Mouse (Mus musculus) 3T3-L1 (cell line): ENCODE measurements at regions not wholly inside any gene's neighbourhood (a gene's known extent, or its start where the extent isn't known, plus 50 kb on each side); places are given as distances from the start of the nearest gene placed in this dataset.
A peak's percentile ranks its signal among the peaks of the same experiment; 100 is the strongest.

Experiments
- DNase-seq: peaks from one replicate; pipeline ENCODE4 v3.0.0-alpha.2; 2015; ENCODE audit warnings: low read depth, low spot score

DNA sequence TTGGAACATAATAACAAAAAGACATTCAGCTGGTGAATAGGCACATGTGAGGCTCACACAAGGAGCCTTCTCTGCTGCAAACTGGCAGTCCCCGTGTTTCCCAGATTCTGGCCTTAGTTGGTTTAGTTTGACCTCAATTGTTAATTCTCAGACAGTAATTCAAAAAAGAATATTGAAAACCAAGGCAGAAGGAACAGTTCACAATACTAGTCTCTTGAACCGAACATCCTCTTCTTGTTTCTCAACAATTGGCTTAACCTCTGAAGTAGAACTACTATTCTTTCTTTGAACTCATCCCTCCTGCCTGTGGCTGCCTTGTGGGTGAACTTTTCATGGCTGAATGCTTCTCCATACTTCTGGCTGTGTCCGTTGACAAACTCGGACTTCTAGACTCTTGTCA lies 110.4 kb upstream of the Neil3 start:
- no peak for DNase-seq

DNA sequence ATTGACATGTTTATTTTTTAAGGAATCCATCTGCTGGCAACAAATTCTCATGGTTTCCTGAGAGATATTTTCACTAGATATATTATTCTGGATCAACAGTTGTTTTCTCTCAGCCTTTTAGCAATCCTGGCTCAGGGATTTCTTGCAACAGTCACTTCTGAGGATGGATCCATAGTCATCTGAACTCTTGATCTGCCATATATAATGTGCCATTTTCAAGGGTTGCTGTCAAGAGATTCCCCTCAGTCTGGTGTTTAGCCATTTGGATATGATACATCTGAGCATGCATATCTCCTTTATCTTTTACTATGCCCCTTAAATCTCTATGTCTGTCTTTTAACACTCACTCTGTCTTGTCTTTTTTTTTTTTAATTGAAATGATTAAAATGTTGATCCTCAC lies 130.3 kb upstream of the Neil3 start:
- no peak for DNase-seq

DNA sequence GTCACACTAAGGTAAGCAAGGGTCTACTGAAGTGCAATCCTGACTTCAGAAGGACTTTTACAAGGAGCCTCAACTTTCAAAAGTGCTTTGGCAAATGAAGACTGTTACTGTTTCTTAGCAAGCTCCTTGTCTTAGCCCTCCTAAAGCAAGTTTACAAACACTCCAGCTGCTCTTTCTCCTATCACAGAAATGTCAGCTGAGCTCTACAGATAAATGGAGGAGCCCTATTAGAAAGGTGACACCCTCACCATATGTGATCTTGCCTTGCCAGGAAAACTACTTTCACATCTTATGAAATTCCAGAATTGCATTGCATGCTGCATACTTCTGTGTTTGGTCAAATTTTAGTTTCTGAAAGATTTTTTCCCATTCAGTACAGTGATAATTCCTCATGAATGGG lies 136.6 kb upstream of the Neil3 start:
- DNase-seq, result no peak

DNA sequence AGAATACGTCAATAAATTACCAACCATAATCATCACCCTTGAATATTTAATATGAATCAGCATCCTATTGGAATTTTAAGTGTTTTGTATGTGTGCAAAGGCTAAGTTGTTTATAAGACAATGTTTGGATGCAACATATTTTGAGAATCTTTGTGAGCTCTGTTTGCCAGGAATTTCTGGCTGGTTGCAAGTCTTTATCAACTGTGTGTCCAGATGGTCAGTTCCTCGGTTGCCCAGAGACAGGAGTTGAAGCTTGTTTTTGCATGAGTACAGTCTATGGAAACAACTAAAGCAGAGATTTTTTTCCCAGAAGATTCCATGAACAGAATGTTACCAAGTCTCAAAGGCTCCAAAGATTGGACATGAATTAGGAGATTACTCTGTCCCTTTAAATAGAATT lies 142.0 kb upstream of the Neil3 start:
- no peak for DNase-seq

DNA sequence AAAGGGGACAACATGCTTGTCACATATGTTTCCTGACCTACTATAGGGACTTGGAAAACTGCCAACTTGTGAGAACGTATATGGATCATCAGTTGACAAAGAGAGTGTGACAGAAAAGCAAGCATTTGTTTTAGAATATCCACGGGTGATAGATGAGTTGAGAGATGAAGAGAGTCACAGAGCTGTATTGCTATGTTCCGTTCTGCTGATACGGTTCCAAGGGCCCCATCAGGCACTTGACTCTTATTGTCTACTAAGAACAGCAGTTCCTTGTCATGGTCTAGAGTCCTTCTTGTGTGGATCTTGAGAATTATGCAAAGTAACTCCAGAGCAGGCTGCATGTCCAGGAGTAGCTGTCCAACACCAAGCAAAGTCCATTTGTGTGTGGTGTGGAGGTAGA lies 143.0 kb upstream of the Neil3 start:
- DNase-seq, result no peak

DNA sequence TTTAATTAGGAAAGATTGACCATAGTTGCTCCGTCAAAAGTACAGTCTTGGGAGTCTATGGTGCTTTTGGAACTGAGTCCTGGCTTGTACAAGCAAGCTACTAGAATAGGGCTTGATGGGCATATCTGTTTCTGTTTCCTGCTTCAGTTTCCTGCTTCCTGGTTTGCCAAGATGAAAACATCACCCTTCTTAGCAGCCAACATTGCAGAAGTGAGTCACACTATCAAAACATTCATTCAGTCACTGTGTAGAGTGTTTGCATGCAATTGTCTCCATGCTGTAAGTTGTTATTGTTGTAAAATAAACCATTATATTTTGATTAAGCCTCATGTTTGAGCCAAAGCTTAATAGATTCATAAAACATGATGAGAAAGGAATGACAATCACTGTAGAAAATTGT lies 149.3 kb upstream of the Neil3 start:
- peak; percentile 10 for DNase-seq

DNA sequence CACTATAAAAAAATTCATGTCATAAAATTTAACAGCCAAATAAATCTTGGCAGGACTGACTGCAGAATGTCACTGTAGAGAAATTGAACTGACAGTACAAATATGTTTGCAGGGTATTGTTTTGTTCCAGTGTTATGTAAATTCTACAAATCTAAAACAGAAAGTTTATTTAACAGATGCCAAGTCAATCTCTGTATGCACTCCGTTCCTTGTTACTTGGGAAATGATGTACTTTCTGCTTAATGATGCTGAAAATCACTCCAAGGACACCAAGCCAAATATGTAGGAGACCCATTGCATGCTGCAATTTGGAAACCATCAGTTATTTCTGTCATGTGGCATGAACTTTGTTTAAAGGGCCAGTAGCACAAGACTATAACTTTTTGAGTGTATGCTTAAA lies 182.3 kb upstream of the Neil3 start:
- DNase-seq, result no peak

DNA sequence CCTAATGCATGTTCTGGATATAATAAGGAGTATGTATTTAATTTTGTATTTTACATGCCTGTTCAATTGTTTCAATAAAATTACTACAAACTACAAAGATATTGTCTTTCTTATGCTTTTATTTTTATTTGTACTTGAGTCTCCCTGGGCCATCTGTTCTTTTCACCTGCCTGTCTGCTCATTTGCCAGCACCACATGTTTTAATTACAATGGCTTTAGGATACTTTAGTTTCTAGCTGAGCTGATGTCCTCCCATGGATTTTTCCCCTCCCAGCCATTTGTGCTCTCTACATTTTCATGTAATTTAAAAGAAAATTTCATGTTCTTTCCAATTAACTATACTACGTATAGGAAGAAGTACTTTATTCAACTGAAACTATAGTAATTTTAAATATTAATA lies 188.5 kb upstream of the Neil3 start:
- DNase-seq, result no peak

DNA sequence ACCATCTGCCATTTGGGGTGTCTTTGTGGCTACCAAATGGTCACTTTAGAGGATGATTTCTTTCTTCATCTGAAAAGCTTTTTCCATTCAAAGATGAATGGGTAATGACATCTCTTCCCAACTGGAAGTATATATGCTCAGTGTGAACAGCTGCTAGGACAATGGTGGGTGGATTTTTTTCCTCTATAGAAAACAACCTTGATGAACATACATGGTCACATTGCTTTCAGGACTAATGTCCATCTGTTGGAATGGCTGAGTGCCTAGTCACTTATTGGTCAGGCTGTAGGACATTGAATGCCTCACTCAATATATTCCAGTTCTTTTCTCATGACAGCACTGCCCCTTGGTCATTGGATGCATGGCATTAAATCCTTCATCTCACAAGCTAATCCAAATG lies 209.0 kb upstream of the Neil3 start:
- DNase-seq, result no peak

DNA sequence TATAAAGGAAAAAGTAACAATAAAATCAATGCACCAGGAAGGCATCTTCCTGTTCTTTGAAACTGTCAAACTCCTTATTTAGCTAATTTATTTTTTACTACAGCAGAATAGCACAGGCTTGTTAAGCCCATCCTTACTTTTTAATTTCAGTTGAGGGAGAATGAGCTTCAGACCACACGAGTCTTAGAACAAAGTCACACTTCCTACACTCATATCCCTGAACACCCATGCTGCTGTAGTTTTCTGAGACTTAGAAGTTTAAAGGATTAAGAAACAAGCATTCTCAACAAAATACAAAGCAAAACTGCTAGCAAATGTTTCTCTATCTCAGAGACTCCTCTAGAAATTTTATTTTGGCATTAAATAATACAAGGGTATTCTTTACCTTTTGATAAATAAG lies 208.8 kb upstream of the Vegfc start:
- DNase-seq, result no peak

DNA sequence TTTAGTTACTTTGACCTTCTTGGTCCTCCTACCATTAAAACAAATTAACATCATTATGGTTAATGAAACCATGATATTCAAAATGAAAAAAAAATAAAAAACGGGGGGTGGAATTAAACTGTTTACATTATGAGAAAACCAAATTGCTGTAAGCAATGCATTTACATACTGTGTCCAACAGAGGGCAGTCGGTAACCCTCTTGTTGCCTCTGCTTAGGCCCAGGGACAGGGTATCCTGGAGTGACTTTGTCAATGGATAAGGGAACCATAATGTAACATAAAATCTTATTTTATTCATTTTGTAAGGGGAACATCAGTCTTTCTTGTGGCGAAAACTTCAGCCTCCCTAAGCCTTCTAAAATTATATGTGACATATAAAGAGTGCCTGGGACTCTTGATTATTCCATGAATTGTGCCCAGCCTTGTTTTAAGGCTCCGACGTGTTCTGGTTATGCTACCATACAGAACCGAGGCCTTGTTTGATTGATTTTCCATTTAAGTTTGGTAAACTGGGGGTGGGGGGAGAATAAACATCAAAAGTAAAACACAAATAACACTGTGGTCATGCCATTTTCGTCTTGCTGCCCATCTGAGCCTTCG lies 207.3 kb upstream of the Vegfc start:
- peak; percentile 68 for DNase-seq

DNA sequence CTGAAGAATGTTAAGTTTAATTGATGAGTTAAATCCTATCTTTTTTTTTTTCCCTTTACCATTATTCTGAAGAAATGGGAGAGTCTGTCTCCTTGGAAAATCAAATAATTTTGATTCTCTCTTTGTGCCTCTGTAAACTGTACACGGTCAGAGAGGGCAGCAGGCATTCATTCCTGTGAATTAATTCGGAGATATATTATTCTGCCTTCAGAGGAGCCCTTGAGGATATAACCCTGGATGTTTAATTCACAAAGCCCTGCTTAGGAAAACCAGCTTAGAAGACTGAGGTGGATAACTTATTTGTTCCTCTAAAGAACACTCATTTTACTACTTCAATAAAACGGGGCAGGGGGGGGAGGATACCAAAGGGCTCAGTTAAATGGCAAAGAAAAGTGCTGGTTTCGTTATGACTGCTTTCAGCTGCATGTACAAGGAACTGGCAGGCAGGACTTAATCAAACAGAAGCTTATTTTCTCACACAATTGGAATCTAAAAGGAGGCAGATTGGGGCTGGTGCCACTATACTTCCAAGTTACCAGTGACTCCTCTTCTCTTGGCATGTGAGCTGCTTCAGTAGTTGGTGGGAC lies 205.3 kb upstream of the Vegfc start:
- no peak for DNase-seq

DNA sequence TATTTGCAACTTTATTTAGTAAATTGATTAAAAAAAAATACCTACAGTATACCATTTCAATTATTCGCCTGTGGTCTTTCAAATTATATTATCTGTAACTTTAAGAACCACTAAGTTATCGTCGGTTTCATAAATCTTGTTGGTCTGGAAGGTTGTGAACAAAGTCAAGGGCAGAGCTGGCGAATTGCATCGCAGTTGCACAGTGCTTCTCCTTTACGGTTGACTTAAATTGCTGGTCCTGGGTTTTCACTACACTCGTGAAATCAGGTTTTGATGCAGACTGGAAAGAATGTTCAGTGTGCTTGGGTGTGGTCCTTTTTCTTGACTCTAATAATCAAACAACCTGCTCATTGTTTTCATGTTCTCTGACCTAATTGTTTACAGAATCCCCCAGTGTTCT lies 198.6 kb upstream of the Vegfc start:
- no peak for DNase-seq

DNA sequence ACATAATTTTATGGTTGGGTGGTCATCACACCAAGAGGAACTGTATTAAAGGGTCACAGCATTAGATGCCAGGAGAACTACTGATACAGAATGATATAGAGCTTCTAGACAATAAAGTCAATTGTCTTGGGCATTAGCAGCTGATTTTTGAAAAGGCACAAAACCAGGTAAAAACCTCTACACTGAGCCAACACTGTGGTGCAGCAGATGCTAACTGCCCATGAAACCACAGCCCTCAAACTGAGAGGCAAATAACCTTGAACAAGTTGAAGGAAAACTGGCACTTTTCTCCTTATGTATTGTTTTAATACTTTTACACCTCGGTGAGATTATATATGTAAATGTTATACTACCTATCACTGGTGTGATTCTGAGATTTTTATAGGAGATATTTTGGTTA lies 195.9 kb upstream of the Vegfc start:
- no peak for DNase-seq

DNA sequence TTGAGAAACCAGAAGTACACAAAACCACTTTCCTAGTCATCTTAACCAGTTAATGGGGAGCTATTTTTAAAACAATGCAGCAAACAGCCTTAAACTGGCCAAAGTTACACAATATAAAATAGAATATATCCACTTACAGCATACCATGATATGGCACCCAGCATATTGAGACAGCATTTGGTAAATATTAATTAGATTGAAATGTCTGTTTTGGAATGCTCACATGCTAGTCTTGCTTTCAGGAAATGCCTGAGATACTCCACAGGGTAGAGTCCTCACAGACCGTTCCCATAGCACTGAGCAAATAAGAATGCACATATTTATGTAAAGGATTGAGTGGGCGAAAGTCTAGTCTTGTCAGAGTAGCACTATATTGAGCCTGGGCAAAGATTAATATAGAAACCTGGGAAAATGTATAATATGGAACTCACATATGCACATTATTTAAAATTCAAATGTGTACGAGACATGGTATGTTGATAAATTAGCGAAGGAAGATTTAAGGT lies 185.1 kb upstream of the Vegfc start:
- no peak for DNase-seq

DNA sequence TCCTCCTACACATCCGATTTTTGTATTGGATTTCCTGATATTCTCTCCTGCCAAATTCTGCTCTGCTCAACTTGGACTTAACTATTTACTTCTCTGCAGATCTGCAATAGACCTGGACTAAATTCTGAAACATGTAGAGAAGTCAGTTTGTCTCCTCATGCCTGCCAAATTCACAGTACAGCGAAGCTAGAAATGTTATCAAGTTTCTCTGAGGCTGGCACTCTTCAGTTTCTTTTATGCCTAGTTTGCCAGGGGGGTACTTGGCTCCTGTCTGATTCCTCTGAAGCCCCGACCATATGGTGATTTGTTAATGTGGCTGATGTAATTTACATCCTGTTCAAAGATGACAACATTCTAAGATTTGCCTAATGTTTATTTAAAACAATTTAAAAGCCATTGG lies 184.6 kb upstream of the Vegfc start:
- DNase-seq, result no peak

DNA sequence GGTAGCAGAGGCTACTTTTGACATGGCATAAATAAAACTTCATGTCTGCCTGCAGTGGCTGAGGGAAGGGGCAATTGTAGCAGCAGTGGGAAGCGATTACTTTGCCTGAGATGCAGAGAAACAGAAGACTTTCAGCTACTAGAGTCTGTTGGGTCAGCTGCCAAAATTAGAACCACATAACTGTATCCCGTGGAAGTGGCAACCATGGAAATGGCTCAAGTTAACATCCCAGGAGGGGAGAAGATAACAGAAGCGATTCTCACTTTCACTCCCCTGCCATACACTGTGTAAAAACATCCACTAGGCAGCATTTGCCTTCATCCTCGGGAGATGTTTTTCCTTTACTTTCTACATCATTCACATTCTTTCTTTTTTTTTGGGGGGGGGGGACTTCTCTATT lies 155.1 kb upstream of the Vegfc start:
- no peak for DNase-seq

DNA sequence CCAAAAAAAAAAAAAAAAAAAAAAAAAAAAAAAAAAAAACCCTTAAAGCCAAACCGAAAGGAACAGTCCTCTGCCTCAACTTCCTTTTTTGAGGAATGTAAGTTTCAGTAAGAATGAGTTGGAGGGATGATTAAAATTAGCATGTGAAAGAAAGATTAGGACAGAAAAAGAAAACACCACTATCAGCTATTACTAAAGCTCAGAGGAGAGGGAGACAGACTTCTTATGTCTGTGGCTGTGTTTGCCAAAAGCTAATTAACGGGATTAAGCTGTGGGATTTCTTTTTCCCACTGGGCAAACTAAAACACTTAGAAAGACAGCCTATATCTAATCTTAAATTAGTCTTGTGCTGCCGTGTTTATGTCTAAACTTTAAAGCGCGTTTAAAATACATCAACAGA lies 146.7 kb upstream of the Vegfc start:
- DNase-seq, result no peak

DNA sequence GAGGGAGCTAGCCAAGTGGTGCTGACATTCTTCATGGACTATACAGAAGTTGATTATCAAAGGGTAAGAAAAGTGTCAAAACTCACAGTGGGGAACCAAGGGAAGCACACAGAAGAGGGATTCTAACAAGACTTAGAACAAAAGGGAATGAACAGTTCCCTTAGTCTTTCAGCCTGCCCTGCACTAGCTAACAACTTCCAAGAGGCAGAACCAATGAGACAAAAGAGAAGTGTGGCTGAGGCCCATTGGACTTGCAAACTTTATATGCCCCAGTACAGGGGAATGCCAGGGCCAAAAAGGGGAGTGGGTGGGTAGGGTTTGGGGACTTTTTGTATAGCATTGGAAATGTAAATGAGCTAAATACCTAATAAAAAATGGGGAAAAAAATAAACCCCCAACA lies 139.0 kb upstream of the Vegfc start:
- no peak for DNase-seq

DNA sequence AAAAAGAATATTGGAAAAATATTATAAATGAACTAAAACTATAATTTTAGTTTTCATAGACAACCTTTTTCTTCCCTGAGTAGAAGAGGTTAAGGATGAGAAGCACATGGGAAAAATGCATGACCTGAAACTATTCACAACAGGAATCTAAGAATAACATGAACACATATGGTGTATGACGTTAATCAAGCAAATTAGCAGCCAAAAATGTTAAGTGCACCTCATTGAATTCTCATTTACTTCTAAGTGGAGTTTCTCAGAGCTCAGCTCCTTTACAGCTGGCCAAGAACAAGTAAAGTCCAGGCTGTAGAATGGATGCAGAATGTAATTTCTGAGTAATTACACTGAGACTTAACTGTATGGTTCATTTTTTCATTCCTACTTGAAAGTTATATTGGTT lies 137.9 kb upstream of the Vegfc start:
- no peak for DNase-seq

DNA sequence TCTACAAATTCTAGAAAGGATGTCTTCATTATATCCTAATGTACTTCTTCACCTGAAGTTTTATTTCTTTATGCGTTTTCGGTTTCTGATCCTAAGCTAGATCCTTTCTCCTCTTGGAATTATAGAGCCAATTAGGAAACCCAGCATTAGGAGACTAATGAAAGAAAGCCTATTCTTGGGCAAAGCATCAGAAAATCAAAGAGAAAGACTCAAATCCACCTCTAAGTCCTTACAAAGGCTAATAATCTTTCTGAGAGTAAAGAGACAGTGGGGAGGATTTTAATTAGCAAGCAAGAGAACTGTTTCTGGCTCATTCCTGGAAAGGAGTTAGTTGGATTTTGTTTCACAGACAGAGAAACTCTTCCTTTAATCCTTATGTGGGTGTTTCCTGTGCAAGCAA lies 136.3 kb upstream of the Vegfc start:
- DNase-seq, result no peak

DNA sequence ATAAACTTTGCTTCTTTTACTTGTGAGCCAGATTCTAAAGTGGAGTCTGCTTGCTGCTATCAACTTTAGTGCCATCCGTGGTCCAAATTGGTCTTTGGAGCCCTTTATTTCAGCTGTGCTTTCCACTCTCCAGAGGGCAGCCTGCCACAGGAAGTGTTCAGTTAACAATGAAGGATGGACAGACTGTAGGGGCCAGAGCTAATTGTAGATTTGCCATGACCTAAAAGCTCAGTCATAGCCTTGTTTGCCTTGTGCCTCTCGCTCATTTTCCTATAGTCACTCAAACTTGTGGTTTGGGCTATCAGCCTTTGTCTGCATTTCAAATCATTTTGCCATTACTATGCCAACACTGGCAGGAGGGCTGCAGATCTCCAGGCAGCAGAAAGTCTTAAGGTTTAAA lies 131.8 kb upstream of the Vegfc start:
- peak; percentile 4 for DNase-seq

DNA sequence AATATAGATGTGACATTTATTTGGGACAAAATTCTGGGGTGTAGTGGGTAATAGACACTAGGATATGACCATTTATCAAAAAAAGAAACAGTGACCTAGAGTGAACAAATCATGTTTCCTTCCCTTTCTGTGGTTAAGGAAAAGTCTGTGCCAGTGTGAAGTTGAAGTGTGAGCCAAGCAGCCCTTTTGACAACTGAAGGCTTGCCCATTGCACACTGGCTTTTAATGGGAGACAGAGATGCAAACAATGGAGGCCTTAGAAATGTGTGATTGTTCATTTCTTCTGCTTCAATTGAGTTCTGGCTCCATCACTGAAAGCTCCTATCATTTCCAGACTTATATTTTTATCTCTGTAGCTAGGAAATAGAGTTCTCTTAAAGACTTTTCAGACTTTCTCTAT lies 130.0 kb upstream of the Vegfc start:
- no peak for DNase-seq
